Mouse (Mus musculus) ES-Bruce4 (cell line): Measurements from ENCODE around the gene Coro2a.

Experiments
- CTCF ChIP-seq: IDR thresholded peaks from one replicate; pipeline ENCODE4 v1.8.1; 2011; ENCODE audit warnings: low read depth, low read length
- POLR2A ChIP-seq: IDR thresholded peaks from one replicate; pipeline ENCODE4 v1.8.1; 2011; ENCODE audit warnings: low read length; ENCODE audit not compliant: insufficient read depth

GRCm38 (mm10) chr4:46649161-46649560 lies 47.2 kb upstream of the Coro2a start:
- TF ChIP-seq CTCF, result no peak
- no peak for TF ChIP-seq POLR2A
